Mouse (Mus musculus) thymus, adult 2 months (tissue): ENCODE data around the gene Btnl1. TPM values are rescaled to one million over a fixed set of nuclear protein-coding genes. Genes with fewer than 3 reads are reported as not detected.

Experiments used
- DNase-seq: peaks from one replicate; pipeline ENCODE4 v3.0.0; 2021
- H3K27ac ChIP-seq: fragments of 200-500 bp; 2 replicates; pipeline ENCODE4 v1.5.1; 2012; ENCODE audit warnings: low read length, control low read depth; ENCODE audit not compliant: control insufficient read depth, insufficient read depth
- H3K27me3 ChIP-seq: fragments of 200-500 bp; 2 replicates; pipeline ENCODE4 v1.6.1; 2012; ENCODE audit warnings: mild to moderate bottlenecking, low read length, moderate library complexity, mixed read lengths; ENCODE audit not compliant: control insufficient read depth, insufficient read depth
- H3K36me3 ChIP-seq: fragments of 200-500 bp; 2 replicates; pipeline ENCODE4 v1.6.1; 2012; ENCODE audit warnings: mild to moderate bottlenecking, low read length, moderate library complexity; ENCODE audit not compliant: control insufficient read depth, insufficient read depth
- H3K4me1 ChIP-seq: fragments of 200-500 bp; replicated peaks from 2 replicates; pipeline ENCODE4 v1.6.1; 2012; ENCODE audit warnings: low read length; ENCODE audit not compliant: control insufficient read depth, insufficient read depth
- H3K4me3 ChIP-seq: fragments of 200-500 bp; 2 replicates; pipeline ENCODE4 v1.5.1; 2012; ENCODE audit warnings: mild to moderate bottlenecking, low read length, control low read depth, moderate library complexity; ENCODE audit not compliant: control insufficient read depth, insufficient read depth
- CTCF ChIP-seq: fragments of 200-500 bp; IDR thresholded peaks from 2 replicates; pipeline ENCODE4 v1.5.1; 2012; ENCODE audit warnings: mild to moderate bottlenecking, control low read depth, low read length, moderate library complexity, borderline replicate concordance; ENCODE audit not compliant: control insufficient read depth, poor library complexity, insufficient read depth; ENCODE audit errors: extremely low read depth
- POLR2A ChIP-seq: fragments of 200-500 bp; IDR thresholded peaks from 2 replicates; pipeline ENCODE4 v1.6.1; 2012; ENCODE audit warnings: mild to moderate bottlenecking, low read length, control low read depth, moderate library complexity; ENCODE audit not compliant: control insufficient read depth, poor library complexity, insufficient read depth; ENCODE audit errors: extremely low read depth
- WGBS: fragments of 180-500 bp; shearing (Covaris S2); methylation state at CpG from one replicate; pipeline ENCODE4 v1.1.7; 2018; 5-methylcytosine and 5-hydroxymethylcytosine counted together
- polyA plus RNA-seq: library from polyadenylated mRNA; depleted of rRNA; stranded (reverse); fragments of >200 nt; gene quantifications from 2 replicates; pipeline ENCODE4 v1.2.3, GENCODE M21; 2012; rRNA removed

Btnl1 gene
- polyA plus RNA-seq, result 0.54 and 0.83 TPM in 2 replicates

DNA sequence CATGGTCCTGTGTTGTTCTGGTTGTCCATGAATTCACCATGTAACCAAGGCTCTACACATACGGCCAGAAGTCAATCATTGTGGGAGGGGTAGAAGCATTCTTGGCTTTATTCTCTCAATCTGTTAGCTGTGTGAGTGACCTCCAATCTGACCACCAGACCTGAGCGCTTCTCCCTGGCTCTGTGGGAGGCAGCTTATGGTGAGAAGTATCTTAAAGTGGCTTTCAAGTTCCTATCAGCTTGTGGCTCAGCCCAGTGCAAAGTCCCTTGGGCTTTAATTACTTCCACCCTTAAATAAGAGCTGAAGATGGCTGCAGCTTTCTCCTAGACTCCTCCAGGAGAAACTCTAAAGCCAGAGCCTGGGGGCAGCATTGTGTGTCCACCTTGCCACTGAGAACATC, at the start of gene Btnl1:
Gene Btnl1, plus strand, starts transcription at position 286 of the 400 bp plus-strand sequence.
- no peak for TF ChIP-seq CTCF
- no peak for TF ChIP-seq POLR2A
- DNase-seq, result no peak
- H3K36me3 ChIP-seq, result no peaks in the 10 kb centered on the region
- H3K27me3 ChIP-seq, result no peaks in the 10 kb centered on the region
- H3K4me3 ChIP-seq, result no peak within 1 kb of the TSS
- no peak within 1 kb of the TSS for H3K27ac ChIP-seq
- no peaks in the 10 kb centered on the region for H3K4me1 ChIP-seq
- WGBS, result 82% methylated on average over 2 of the region's 2 CpGs

DNA sequence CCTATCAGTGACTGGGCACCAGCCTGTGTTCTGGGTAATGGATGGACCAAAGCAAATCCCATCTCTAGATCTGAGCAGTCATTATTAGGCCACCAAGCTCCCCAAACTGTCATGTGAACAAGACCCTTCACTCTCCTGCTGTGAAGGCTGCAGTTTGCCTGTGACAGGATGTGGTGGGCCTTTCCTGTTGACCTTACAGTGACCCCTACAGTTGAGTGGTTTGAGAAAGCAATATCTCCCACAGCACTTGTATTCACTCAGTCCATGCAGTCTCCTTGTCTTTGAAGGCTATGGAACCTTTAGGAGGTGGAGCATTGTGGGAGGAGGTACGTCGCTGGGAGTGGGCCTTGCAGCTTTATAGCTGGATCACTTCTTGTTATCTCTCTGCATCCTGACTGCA, 47.1 kb upstream of the Btnl1 start:
- no peaks in the 10 kb centered on the region for H3K27me3 ChIP-seq
- no peaks in the 10 kb centered on the region for H3K36me3 ChIP-seq
- H3K4me3 ChIP-seq, result no peak overlapping the region
- peaks cover 7% of the 10 kb centered on the region for H3K4me1 ChIP-seq
- no peak overlapping the region; the same call in 1 of the 2 replicates for H3K27ac ChIP-seq
- 11% methylated on average over 2 of the region's 2 CpGs for WGBS
- TF ChIP-seq POLR2A (no peak), CTCF (no peak)
- no peak for DNase-seq

DNA sequence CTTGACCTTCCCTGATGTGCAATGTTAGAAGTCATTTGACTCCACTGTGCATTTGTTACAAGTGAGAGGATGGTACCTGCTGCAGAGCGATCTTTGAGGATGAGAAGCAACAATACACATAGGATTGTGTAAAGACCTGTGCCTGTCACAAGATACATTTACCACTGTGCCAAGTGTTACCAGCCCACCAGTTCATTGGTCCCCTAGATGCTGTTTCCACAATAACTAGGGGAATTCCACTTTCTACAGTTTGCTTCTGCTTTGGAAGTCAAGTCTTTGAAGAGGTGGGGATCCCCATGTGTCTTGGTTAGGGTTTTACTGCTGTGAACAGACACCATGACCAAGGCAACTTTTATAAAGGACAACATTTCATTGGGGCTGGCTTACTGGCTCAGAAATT, 45.7 kb upstream of the Btnl1 start:
- WGBS, result 97% methylated on average over 1 of the region's 1 CpGs
- TF ChIP-seq POLR2A, result no peak
- TF ChIP-seq CTCF, result no peak
- H3K36me3 ChIP-seq, result no peaks in the 10 kb centered on the region
- no peaks in the 10 kb centered on the region for H3K27me3 ChIP-seq
- no peak for DNase-seq
- no peak overlapping the region for H3K27ac ChIP-seq
- H3K4me3 ChIP-seq, result no peak overlapping the region
- H3K4me1 ChIP-seq, result peaks cover 7% of the 10 kb centered on the region

DNA sequence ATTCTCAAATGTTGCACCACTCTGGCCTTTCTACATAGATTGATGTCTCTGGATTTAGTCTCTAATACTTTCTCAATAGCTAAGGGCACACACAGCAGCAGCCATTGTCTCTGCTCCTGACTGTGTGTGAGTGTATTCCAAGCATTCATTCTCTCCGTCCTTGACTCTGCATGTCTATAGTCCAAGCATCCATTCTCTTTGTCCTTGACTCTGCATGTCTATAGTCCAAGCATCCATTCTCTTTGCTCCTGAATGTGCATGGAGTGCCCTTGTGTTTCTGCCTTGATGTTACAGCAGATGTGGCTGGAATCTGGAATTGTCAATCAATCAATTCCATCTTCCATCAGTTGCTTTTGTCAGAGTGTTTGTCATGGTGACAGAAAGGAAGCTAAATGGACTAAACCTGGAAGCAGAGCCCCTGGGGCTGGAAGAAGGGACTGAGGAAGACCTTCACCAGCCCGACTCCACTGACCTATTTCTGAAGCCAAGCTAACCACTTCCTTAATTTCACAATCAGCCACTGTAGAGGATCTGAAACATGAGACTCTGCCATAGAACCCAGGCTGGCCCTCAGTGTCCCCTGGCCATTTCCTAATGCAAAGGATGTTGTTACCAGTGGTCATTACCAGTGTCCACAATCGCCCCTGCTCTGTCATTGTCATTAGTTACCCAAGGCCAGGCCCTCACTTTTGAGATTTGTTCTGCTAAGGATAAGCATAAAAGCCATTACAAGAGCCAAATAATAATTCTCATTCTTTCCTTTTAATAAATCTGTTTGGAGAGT, 36.1 kb upstream of the Btnl1 start:
- WGBS, result 35% methylated on average over 3 of the region's 3 CpGs
- Histone ChIP-seq H3K27me3 (no peaks in the 10 kb centered on the region), H3K4me3 (no peak overlapping the region), H3K4me1 (no peaks in the 10 kb centered on the region), H3K36me3 (no peaks in the 10 kb centered on the region), H3K27ac (no peak overlapping the region)
- no peak for DNase-seq
- TF ChIP-seq POLR2A (no peak), CTCF (no peak)

DNA sequence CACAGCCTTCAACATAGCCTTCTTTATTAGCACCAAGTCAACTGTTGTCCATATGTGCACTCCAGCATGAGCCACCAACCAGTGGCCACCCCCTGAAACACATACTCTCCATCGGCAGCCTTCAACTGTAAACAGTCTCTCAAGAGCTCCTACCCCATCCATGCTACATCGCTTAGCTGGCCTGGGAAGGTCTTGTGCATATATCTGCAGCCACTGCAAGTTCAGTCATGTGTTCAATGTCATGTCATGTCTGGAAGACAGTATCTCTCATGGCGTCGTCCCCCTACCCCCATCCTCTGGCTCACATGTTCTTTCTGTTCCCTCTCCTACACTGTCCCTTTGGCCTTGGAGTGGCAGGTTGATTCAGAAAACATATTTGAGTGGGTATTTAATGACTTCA, 32.0 kb upstream of the Btnl1 start:
- no peak for DNase-seq
- Histone ChIP-seq H3K27ac (no peak overlapping the region), H3K4me3 (no peak overlapping the region), H3K27me3 (no peaks in the 10 kb centered on the region), H3K4me1 (no peaks in the 10 kb centered on the region), H3K36me3 (no peaks in the 10 kb centered on the region)
- TF ChIP-seq POLR2A (no peak), CTCF (no peak)
- WGBS, result 95% methylated on average over 4 of the region's 4 CpGs

DNA sequence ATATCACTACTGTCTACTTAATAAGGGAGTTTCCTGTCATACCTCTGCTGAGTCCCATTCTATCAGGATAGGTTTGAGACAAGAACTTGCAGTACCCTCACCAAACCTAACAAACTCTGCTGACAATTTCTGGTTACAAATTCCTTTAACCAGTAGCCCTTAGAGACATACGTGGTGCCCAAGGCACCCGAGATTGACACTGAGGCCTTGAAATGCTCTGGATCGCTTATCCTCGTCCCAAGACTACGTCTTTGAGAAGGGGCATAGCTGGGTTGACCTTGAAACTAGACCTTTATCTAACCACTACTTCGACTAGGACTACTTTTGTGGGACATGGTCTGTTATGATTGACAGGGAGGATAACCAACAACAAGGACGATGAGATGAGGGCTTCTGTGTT, 31.4 kb upstream of the Btnl1 start:
- no peaks in the 10 kb centered on the region for H3K36me3 ChIP-seq
- H3K27ac ChIP-seq, result no peak overlapping the region
- TF ChIP-seq POLR2A, result no peak
- no peak for TF ChIP-seq CTCF
- H3K4me3 ChIP-seq, result no peak overlapping the region
- WGBS, result 86% methylated on average over 7 of the region's 7 CpGs
- DNase-seq, result no peak
- H3K27me3 ChIP-seq, result no peaks in the 10 kb centered on the region
- H3K4me1 ChIP-seq, result no peaks in the 10 kb centered on the region
